Mouse (Mus musculus) forebrain, embryonic 15.5 days (tissue): ENCODE measurements around the gene Bbs9. TPM values are rescaled to one million over a fixed set of nuclear protein-coding genes. Genes with fewer than 3 reads are reported as not detected.

Experiments
- ATAC-seq: fragments of 200-750 bp; cut with Nextera tagmentation; replicated peaks from 2 replicates; pipeline ENCODE4 v1.8.0; 2017; ENCODE audit warnings: mild to moderate bottlenecking, moderate TSS enrichment, moderate library complexity
- H3K27ac ChIP-seq: fragments of 300-500 bp; sonication (generic); replicated peaks from 2 replicates; pipeline ENCODE4 v1.5.1; 2015; ENCODE audit warnings: mild to moderate bottlenecking, inconsistent platforms
- H3K27me3 ChIP-seq: fragments of 300-500 bp; sonication (generic); 2 replicates; pipeline ENCODE4 v1.6.1; 2015; ENCODE audit warnings: inconsistent platforms
- H3K36me3 ChIP-seq: fragments of 300-500 bp; sonication (generic); 2 replicates; pipeline ENCODE4 v1.6.1; 2015; ENCODE audit warnings: mild to moderate bottlenecking, inconsistent platforms
- H3K4me1 ChIP-seq: fragments of 300-500 bp; sonication (generic); 2 replicates; pipeline ENCODE4 v1.6.1; 2015; ENCODE audit warnings: inconsistent platforms
- H3K4me2 ChIP-seq: fragments of 300-500 bp; sonication (generic); replicated peaks from 2 replicates; pipeline ENCODE4 v1.6.1; 2015; ENCODE audit warnings: mild to moderate bottlenecking, inconsistent platforms
- H3K4me3 ChIP-seq: fragments of 300-500 bp; sonication (generic); 2 replicates; pipeline ENCODE4 v1.5.1; 2015; ENCODE audit warnings: mild to moderate bottlenecking, inconsistent platforms
- H3K9ac ChIP-seq: fragments of 300-500 bp; sonication (generic); replicated peaks from 2 replicates; pipeline ENCODE4 v1.6.1; 2015; ENCODE audit warnings: mild to moderate bottlenecking, inconsistent platforms
- H3K9me3 ChIP-seq: fragments of 300-500 bp; sonication (generic); 2 replicates; pipeline ENCODE4 v1.6.1; 2016; ENCODE audit warnings: inconsistent platforms
- WGBS: fragments of 180-500 bp; shearing (Covaris S2); methylation state at CpG from one replicate; pipeline ENCODE4 v1.1.7; 2015; ENCODE audit warnings: mixed read lengths; 5-methylcytosine and 5-hydroxymethylcytosine counted together
- polyA plus RNA-seq: library from polyadenylated mRNA; unstranded; fragments of >200 nt; fragmentation: Nextera tagmentation; extraction: Ambion mirVana; gene quantifications from 2 replicates; pipeline ENCODE4 v1.2.1, GENCODE M21; 2015

The Bbs9 gene
- polyA plus RNA-seq = 17.5 and 20.8 TPM in 2 replicates

DNA sequence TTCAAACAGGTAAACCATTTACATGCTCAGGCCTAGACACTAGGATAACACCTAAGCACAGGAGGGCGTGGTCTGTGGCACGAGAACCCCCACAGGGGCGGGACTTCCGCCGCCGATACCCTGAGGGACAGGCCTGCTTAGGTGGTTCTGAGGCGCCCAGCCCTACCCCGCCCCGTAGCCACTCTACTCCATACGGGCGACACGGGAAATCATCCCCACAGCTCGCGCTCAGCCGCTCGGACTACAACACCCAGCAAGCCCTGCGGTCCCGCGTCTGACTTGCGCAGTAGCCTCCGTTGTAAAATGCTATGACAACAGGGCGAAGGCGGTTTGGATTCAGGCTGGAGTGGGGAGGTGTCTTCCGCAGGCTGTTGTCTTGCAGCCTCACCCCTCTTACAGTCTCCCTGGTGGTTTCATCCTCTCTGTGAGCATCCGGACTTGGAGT, at the start of gene Bbs9:
TSS of gene Bbs9 (plus strand) at position 292 of the 445 bp plus-strand sequence.
- H3K4me2 ChIP-seq = peak within 1 kb of the TSS; percentile 88
- peak within 1 kb of the TSS; percentile 68 for H3K9ac ChIP-seq
- under 1% methylated on average over 25 of the region's 25 CpGs for WGBS
- no peaks in the 10 kb centered on the region for H3K36me3 ChIP-seq
- H3K4me3 ChIP-seq = peak within 1 kb of the TSS; percentile 71
- ATAC-seq = peak; percentile 100
- peak within 1 kb of the TSS; percentile 78 for H3K27ac ChIP-seq
- no peaks in the 10 kb centered on the region for H3K9me3 ChIP-seq
- H3K27me3 ChIP-seq = no peaks in the 10 kb centered on the region
- H3K4me1 ChIP-seq = peaks cover 19% of the 10 kb centered on the region

- Histone ChIP-seq H3K9ac (no peak overlapping the region), H3K4me3 (no peak overlapping the region), H3K27me3 (no peaks in the 10 kb centered on the region), H3K36me3 (no peaks in the 10 kb centered on the region), H3K4me2 (no peak overlapping the region), H3K27ac (no peak overlapping the region), H3K4me1 (peaks cover 14% of the 10 kb centered on the region), H3K9me3 (no peaks in the 10 kb centered on the region)
- no peak for ATAC-seq
- 40% methylated on average over 4 of the region's 4 CpGs for WGBS
Measured at GRCm38 (mm10) chr9:22428028-22428665, 47.4 kb upstream of the Bbs9 start.

- WGBS = 78% methylated on average over 14 of the region's 14 CpGs
Measured at GRCm38 (mm10) chr9:22428666-22429410, 46.7 kb upstream of the Bbs9 start.

GRCm38 (mm10) chr9:22429533-22430241, 45.8 kb upstream of the Bbs9 start:
- no peaks in the 10 kb centered on the region for H3K27me3 ChIP-seq
- no peak overlapping the region for H3K27ac ChIP-seq
- H3K9me3 ChIP-seq = no peaks in the 10 kb centered on the region
- 22% methylated on average over 15 of the region's 15 CpGs for WGBS
- no peak overlapping the region for H3K9ac ChIP-seq
- H3K36me3 ChIP-seq = no peaks in the 10 kb centered on the region
- ATAC-seq = no peak
- H3K4me3 ChIP-seq = no peak overlapping the region
- peak overlapping the region; percentile 11 for H3K4me2 ChIP-seq
- peaks cover 14% of the 10 kb centered on the region for H3K4me1 ChIP-seq

More at GRCm38 (mm10) chr9:22428666-22429410, 46.7 kb upstream of the Bbs9 start:
- no peak for ATAC-seq
- Histone ChIP-seq H3K36me3 (no peaks in the 10 kb centered on the region), H3K4me1 (peaks cover 14% of the 10 kb centered on the region), H3K4me3 (no peak overlapping the region), H3K9me3 (no peaks in the 10 kb centered on the region), H3K27ac (no peak overlapping the region), H3K9ac (no peak overlapping the region), H3K27me3 (no peaks in the 10 kb centered on the region), H3K4me2 (no peak overlapping the region)

GRCm38 (mm10) chr9:22430315-22430840, 45.1 kb upstream of the Bbs9 start:
- Histone ChIP-seq H3K4me1 (peaks cover 14% of the 10 kb centered on the region), H3K4me2 (no peak overlapping the region), H3K9ac (no peak overlapping the region), H3K4me3 (no peak overlapping the region), H3K27me3 (no peaks in the 10 kb centered on the region), H3K9me3 (no peaks in the 10 kb centered on the region), H3K36me3 (0 out of 2 replicates have a peak, but pooled peaks cover under 1% of the 10 kb centered on the region), H3K27ac (no peak overlapping the region)
- WGBS = 39% methylated on average over 5 of the region's 5 CpGs
- ATAC-seq = no peak

- 85% methylated on average over 2 of the region's 2 CpGs for WGBS
- no peaks in the 10 kb centered on the region for H3K27me3 ChIP-seq
- H3K9me3 ChIP-seq = no peaks in the 10 kb centered on the region
- H3K4me1 ChIP-seq = peaks cover 14% of the 10 kb centered on the region
- ATAC-seq = no peak
- H3K27ac ChIP-seq = no peak overlapping the region
- no peak overlapping the region for H3K4me2 ChIP-seq
- no peak overlapping the region for H3K4me3 ChIP-seq
- H3K9ac ChIP-seq = no peak overlapping the region
- 0 out of 2 replicates have a peak, but pooled peaks cover 2% of the 10 kb centered on the region for H3K36me3 ChIP-seq
Measured at GRCm38 (mm10) chr9:22433221-22433620, 42.3 kb upstream of the Bbs9 start.

DNA sequence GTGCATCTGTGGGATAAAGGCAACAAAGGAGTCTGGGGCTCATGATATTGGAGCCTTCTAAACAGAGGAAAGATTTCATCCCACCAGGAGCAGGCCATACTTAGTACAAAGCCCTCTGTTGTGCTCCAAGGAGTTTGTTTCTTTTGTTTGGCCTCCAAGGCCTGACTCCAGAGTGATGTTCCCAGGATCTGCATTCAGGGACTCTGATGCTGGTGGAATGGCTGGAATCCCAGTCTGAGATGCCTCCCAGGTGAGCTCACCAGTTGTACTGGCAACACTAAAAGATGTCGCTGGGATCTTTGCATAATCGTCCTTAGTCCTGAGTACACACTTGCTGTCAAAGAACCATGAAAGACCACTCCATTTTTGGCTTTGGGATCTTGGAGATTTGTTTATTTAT, 41.4 kb upstream of the Bbs9 start:
- Histone ChIP-seq H3K4me3 (no peak overlapping the region), H3K4me2 (no peak overlapping the region), H3K9ac (no peak overlapping the region), H3K27me3 (no peaks in the 10 kb centered on the region), H3K4me1 (peaks cover 10% of the 10 kb centered on the region), H3K36me3 (0 out of 2 replicates have a peak, but pooled peaks cover 2% of the 10 kb centered on the region), H3K9me3 (no peaks in the 10 kb centered on the region), H3K27ac (no peak overlapping the region)
- WGBS = 96% methylated on average over 2 of the region's 2 CpGs
- ATAC-seq = no peak

DNA sequence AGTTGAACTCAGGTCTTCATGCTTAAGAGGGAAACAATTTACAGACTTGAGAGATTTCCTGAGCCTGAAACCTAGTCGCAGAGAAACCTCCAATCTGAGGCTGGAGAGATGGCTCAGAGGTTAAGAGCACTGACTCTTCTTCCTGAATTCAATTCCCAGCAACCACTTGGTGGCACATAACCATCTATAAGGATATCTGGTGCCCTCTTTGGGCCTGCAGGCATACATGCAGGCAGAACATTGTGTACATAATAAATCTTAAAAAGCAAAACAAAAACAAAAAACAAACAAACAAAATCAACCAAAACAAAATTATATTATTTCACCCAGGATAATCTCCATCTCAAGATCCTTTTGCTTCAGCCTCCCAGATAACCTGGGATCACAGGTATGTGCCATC, 36.7 kb upstream of the Bbs9 start:
- Histone ChIP-seq H3K36me3 (peaks cover 2% of the 10 kb centered on the region; the same call in 1 of the 2 replicates), H3K4me1 (no peaks in the 10 kb centered on the region), H3K9me3 (no peaks in the 10 kb centered on the region), H3K27me3 (no peaks in the 10 kb centered on the region), H3K4me2 (no peak overlapping the region), H3K27ac (no peak overlapping the region), H3K9ac (no peak overlapping the region), H3K4me3 (no peak overlapping the region)
- 73% methylated on average over 1 of the region's 1 CpGs for WGBS
- no peak for ATAC-seq

GRCm38 (mm10) chr9:22443157-22443556, 32.4 kb upstream of the Bbs9 start:
- no peak overlapping the region for H3K4me2 ChIP-seq
- no peaks in the 10 kb centered on the region for H3K27me3 ChIP-seq
- no peak overlapping the region for H3K27ac ChIP-seq
- H3K4me1 ChIP-seq = no peaks in the 10 kb centered on the region
- no peak for ATAC-seq
- 88% methylated on average over 10 of the region's 10 CpGs for WGBS
- peaks cover 16% of the 10 kb centered on the region for H3K36me3 ChIP-seq
- no peak overlapping the region for H3K4me3 ChIP-seq
- no peak overlapping the region for H3K9ac ChIP-seq
- H3K9me3 ChIP-seq = no peaks in the 10 kb centered on the region

GRCm38 (mm10) chr9:22445123-22445522, 30.4 kb upstream of the Bbs9 start:
- Histone ChIP-seq H3K4me2 (no peak overlapping the region), H3K9me3 (no peaks in the 10 kb centered on the region), H3K4me3 (no peak overlapping the region), H3K36me3 (peaks cover 36% of the 10 kb centered on the region), H3K27ac (no peak overlapping the region), H3K9ac (no peak overlapping the region), H3K27me3 (no peaks in the 10 kb centered on the region), H3K4me1 (no peaks in the 10 kb centered on the region)
- WGBS = 76% methylated on average over 1 of the region's 1 CpGs
- ATAC-seq = no peak

DNA sequence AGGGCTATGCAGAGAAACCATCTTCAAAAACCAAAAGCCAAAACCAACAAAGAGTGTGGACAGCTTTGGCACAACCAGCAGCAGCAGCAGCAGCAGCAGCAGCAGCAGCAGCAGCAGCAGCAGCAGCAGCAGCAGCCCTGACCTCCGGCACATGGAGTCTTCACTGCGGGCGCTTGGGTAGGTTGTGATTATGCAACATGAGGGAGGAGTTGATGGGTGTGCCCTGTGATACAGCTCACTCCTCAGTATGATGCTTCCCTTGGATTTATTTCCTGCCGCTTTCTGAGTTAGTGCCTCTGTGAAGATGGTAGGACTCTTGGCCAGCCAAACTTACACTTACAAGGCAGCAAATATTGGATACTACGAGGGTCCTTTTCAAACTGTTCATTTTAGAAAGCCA, 28.3 kb upstream of the Bbs9 start:
- Histone ChIP-seq H3K9ac (no peak overlapping the region), H3K4me2 (no peak overlapping the region), H3K36me3 (peaks cover 57% of the 10 kb centered on the region), H3K27ac (no peak overlapping the region), H3K4me1 (no peaks in the 10 kb centered on the region), H3K4me3 (no peak overlapping the region), H3K27me3 (no peaks in the 10 kb centered on the region), H3K9me3 (no peaks in the 10 kb centered on the region)
- ATAC-seq = no peak
- 95% methylated on average over 5 of the region's 5 CpGs for WGBS

DNA sequence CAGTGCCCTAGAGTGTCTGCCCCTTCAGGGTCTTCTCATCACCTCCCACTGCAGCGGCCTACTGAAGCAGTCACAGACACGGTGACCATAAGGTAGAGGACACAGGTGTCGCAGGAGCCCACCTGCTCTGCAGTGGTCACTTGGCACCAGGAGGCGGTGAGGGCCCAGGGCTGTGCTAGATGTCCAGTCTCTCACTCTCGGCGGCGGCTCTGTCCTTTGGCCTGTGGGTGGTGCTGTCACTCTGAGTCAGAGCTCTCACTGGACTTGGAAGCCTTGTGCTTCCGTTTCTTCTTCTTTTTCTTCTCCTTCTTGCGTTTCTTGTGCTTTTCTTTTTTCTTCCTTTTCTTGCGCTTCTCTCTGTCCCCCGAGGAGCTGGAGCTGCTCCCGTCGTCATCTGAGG, 27.1 kb upstream of the Bbs9 start:
- Histone ChIP-seq H3K4me1 (no peaks in the 10 kb centered on the region), H3K9ac (no peak overlapping the region), H3K27me3 (no peaks in the 10 kb centered on the region), H3K4me2 (no peak overlapping the region), H3K27ac (no peak overlapping the region), H3K4me3 (no peak overlapping the region), H3K36me3 (peaks cover 69% of the 10 kb centered on the region), H3K9me3 (no peaks in the 10 kb centered on the region)
- no peak for ATAC-seq
- 84% methylated on average over 13 of the region's 13 CpGs for WGBS
